Mouse (Mus musculus) thymus, adult 18-20 months (tissue): ENCODE measurements around the gene Smok2b.
"Not testable (repeated sequence)": the region's sequence is repeated elsewhere in the genome, so short reads cannot be mapped to it uniquely, and the experiment has no call there.

ENCODE experiments used
- DNase-seq, 2 experiments: peaks; one replicate each; pipeline ENCODE4 v3.0.0; 2022; ENCODE audit warnings: mixed read lengths in 2 of 2

Gene Smok2b

GRCm38 (mm10) chr17:13229957-13230356 lies at the start of gene Smok2b:
Smok2b (plus strand) TSS chr17:13230257.
- DNase-seq = not testable (repeated sequence)

GRCm38 (mm10) chr17:13180491-13180890 lies 49.6 kb upstream of the Smok2b start:
- DNase-seq = not testable (repeated sequence)

GRCm38 (mm10) chr17:13182712-13183111 lies 47.3 kb upstream of the Smok2b start:
- DNase-seq = not testable (repeated sequence)

- DNase-seq = not testable (repeated sequence)
Observed at GRCm38 (mm10) chr17:13184514-13184913, 45.5 kb upstream of the Smok2b start.

- not testable (repeated sequence) for DNase-seq
Observed at GRCm38 (mm10) chr17:13186541-13186940, 43.5 kb upstream of the Smok2b start.

- not testable (repeated sequence) for DNase-seq
Observed at GRCm38 (mm10) chr17:13187621-13188020, 42.4 kb upstream of the Smok2b start.

GRCm38 (mm10) chr17:13188846-13189245 lies 41.2 kb upstream of the Smok2b start:
- DNase-seq = not testable (repeated sequence)

GRCm38 (mm10) chr17:13190836-13191583 lies 39.0 kb upstream of the Smok2b start:
- not testable (repeated sequence) for DNase-seq

- not testable (repeated sequence) for DNase-seq
Observed at GRCm38 (mm10) chr17:13196486-13196885, 33.6 kb upstream of the Smok2b start.

- DNase-seq = not testable (repeated sequence)
Observed at GRCm38 (mm10) chr17:13198812-13199211, 31.2 kb upstream of the Smok2b start.

- not testable (repeated sequence) for DNase-seq
Observed at GRCm38 (mm10) chr17:13199880-13200409, 30.1 kb upstream of the Smok2b start.

GRCm38 (mm10) chr17:13201551-13201950 lies 28.5 kb upstream of the Smok2b start:
- not testable (repeated sequence) for DNase-seq

- not testable (repeated sequence) for DNase-seq
Observed at GRCm38 (mm10) chr17:13202453-13203107, 27.5 kb upstream of the Smok2b start.

GRCm38 (mm10) chr17:13205247-13205646 lies 24.8 kb upstream of the Smok2b start:
- DNase-seq = not testable (repeated sequence)

- DNase-seq = no peak
Observed at GRCm38 (mm10) chr17:13206491-13206890, 23.6 kb upstream of the Smok2b start.

GRCm38 (mm10) chr17:13208460-13208859 lies 21.6 kb upstream of the Smok2b start:
- not testable (repeated sequence) for DNase-seq

- DNase-seq = no peak
Observed at GRCm38 (mm10) chr17:13212136-13212850, 17.8 kb upstream of the Smok2b start.

GRCm38 (mm10) chr17:13214169-13214568 lies 15.9 kb upstream of the Smok2b start:
- no peak for DNase-seq

- no peak for DNase-seq
Observed at GRCm38 (mm10) chr17:13215595-13215994, 14.5 kb upstream of the Smok2b start.

GRCm38 (mm10) chr17:13220888-13221287 lies 9.2 kb upstream of the Smok2b start, which contains the start of gene Smok2a:
Smok2a (plus strand) TSS chr17:13221188.
- no peak for DNase-seq

- not testable (repeated sequence) for DNase-seq
Observed at GRCm38 (mm10) chr17:13221921-13222320, 8.1 kb upstream of the Smok2b start.

GRCm38 (mm10) chr17:13239461-13239860 lies 9.4 kb downstream of the Smok2b start:
- DNase-seq = not testable (repeated sequence)
